Mouse (Mus musculus): ENCODE results near the gene Atxn2.
"Not testable (repeated sequence)": the region's sequence is repeated elsewhere in the genome, so short reads cannot be mapped to it uniquely, and the experiment has no call there.

The Atxn2 gene

GRCm38 (mm10) chr5:121710851-121711173 lies 325 bp upstream of the Atxn2 start:
- peak; percentile 67 for DNase-seq (ENCODE audit: low spot score)

DNA sequence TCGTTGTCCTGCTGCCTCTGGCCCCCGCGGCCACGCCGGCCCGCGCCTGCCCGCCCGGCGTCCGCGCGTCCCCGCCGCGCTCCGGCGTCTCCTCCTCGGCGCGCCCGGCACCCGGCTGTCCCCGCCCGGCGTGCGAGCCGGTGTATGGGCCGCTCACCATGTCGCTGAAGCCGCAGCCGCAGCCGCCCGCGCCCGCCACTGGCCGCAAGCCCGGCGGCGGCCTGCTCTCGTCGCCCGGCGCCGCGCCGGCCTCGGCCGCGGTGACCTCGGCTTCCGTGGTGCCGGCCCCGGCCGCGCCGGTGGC lies 743 bp downstream of the Atxn2 start:
- no peak for DNase-seq (ENCODE audit: low spot score)

GRCm38 (mm10) chr5:121712232-121712933 lies 1.2 kb downstream of the Atxn2 start:
- DNase-seq (ENCODE audit: low spot score), result peak; percentile 54

DNA sequence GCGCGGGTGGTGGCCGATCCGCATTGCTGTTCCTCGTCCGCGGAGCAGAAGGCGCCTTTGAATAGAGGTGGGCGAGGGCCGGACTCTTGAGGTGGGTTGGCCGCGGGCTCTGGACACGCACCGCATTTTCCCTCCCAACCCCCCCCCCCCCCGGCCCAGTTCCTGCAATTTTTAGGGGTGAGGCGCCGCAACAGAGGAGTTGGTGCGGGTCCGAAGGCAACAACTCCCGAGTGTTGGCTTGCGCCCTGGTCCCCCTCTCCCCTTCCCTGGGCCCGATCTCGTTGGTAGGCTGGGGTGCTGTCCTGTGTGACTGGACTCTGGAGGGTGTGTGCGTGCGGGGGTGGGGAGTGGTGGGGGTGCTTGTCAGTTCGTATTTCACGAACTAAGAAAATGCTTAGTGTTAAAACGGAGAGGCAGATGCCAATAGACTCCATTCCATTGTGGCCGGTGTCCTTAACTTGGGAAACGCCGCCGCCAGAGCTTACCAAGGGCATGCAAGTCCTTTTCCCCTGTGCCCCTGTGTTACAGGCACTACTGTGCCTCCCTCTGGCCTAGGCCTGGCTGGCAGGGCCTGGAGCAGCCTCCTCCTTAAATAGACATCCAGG lies 1.9 kb downstream of the Atxn2 start:
- DNase-seq (ENCODE audit: low spot score), result peak; percentile 68

DNA sequence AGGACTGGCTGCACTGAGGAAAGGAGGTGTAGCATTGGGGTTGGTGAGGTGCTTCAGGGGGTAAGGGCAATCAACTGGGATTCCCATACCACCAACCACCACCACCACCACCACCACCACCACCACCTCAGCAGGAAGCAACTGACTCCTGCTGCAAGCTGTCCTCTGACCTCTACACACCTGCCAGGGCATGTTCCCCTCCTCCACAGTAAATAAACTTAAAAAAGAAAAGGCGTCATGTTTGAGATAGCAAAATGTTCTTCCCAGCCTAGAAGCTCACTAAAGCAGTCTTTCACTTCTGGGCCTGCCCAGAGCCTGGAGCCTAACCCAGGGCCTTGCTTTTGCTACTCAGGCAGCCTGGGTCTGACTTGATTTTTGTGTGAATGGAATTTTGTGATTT lies 3.2 kb downstream of the Atxn2 start:
- DNase-seq (ENCODE audit: low spot score), result no peak

GRCm38 (mm10) chr5:121714928-121715327 lies 3.8 kb downstream of the Atxn2 start:
- DNase-seq (ENCODE audit: low spot score), result no peak

- no peak for DNase-seq (ENCODE audit: low spot score)
These were observed 7.3 kb downstream of the Atxn2 start for GRCm38 (mm10) chr5:121718462-121718861.

DNA sequence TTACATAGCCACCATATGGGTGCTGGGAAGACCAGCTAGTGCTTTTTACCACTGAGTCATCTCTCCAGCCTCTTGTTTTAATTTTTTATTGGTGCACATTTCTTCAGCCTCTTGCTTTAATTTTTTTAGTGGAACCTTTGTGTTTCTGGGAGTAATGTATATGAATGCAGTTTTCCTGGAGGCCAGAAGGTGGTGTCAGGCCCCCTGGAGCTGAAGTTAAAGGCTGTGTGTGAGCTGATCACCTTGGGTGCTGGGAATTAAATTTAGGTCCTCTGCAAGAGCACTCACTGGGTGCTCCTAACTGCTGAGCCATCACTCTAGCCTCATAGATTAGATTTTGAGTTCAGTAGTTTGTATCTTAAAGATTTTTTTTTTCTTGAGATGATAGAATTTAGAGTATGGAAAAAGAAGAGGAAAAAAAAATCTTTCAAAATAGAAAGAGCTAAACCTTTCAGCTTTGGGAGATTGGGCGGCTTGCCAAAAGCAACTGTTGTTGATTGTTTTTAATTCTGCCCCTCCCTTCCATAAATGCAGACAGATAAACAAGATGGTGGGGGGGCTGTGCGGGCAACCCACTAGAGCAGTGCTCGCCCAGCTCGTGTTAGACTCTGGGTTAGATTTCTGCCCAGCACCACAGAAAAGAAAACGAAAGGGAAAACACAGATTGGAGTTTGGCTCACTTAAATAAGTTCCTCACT lies 9.9 kb downstream of the Atxn2 start:
- no peak for DNase-seq (ENCODE audit: low spot score)

DNA sequence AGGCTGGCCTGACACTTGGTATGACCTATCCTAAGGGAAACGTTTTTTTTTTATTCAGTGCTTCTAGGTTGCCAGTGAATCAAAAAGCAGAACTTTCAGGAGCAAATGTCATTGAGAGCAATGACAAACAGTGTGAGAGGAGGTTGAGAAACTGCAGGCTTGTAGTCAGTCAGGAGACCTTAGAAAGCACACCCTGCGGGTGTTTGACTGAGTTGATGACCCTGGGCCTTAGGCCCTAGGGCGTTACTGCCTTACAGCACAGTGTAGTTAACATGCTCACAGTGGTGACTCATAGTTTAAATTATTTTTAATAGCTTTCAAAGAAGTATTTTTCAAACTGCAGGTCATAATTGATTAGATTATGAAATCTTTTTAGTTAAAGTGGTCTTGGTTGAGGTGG lies 10.7 kb downstream of the Atxn2 start:
- no peak for DNase-seq (ENCODE audit: low spot score)

- no peak for DNase-seq (ENCODE audit: low spot score)
These were observed 13.5 kb downstream of the Atxn2 start for GRCm38 (mm10) chr5:121724678-121725077.

DNA sequence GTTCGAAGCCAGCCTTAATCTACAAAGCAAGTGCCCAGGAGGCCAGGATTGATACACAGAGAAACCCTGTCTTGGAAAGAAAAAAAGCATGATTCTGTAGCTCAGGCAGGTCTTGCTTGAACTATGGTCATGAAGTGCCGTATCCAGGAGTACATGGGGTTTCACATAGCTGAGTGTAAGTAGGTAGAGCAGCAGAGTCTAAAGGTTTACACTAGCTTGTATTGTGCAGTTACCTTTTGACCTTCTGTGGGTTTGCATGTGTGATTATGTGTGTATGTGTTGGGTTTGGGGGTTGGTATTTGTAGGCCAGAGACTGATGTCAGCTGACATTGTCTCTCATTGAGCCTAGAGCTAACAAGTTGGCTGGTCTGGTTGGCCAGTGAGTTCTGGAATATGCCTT lies 18.9 kb downstream of the Atxn2 start:
- DNase-seq (ENCODE audit: low spot score), result no peak

GRCm38 (mm10) chr5:121736641-121737040 lies 25.5 kb downstream of the Atxn2 start:
- no peak for DNase-seq (ENCODE audit: low spot score)

GRCm38 (mm10) chr5:121738162-121738561 lies 27.0 kb downstream of the Atxn2 start:
- not testable (repeated sequence) for DNase-seq (ENCODE audit: low spot score)

DNA sequence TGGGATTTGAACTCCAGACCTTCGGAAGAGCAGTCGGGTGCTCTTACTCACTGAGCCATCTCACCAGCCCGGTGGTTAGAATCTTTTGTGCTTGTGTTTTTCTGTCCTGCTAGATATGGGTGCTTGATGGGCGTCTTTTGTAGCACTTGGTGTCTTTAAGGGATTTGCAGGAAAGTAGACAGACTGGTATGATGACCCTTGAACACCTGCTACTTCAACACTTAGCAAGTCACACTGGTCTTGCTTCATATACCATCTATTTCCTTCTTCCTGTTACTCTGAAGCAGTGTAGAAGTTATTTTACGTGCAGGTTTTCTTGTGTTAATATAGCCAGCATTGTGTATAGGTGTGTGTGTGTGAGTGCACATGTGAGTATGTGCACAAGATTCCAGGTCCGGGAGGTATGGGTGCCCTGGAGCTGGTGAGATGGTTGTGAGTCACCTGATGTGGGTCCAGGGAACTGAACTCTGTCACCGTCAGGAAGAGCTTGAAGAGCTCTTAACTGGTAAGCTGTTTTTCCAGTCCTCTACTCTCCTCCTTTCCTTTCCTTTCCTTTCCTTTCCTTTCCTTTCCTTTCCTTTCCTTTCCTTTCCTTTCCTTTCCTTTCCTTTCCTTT lies 27.5 kb downstream of the Atxn2 start:
- no peak for DNase-seq (ENCODE audit: low spot score)

GRCm38 (mm10) chr5:121740516-121740915 lies 29.4 kb downstream of the Atxn2 start:
- DNase-seq (ENCODE audit: low spot score), result no peak

DNA sequence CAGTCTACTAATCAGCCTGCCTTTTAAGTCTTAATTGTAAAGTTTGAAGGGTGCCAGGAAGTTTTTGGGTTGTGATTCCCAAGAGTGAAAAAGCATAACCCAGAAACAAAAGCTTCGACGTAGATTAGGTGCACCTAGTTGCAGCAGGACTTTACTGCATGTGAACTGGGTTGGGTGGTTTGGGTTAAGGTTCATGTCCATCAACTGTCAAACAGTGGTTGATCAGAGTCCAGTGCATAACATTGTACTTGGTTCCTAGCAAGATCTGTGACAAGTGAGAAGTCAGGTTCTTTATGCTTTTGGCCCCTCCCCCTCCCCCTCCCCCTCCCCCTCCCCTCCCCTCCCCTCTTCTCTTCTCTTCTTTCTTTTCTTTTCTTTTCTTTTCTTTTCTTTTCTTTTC lies 31.8 kb downstream of the Atxn2 start:
- no peak for DNase-seq (ENCODE audit: low spot score)

DNA sequence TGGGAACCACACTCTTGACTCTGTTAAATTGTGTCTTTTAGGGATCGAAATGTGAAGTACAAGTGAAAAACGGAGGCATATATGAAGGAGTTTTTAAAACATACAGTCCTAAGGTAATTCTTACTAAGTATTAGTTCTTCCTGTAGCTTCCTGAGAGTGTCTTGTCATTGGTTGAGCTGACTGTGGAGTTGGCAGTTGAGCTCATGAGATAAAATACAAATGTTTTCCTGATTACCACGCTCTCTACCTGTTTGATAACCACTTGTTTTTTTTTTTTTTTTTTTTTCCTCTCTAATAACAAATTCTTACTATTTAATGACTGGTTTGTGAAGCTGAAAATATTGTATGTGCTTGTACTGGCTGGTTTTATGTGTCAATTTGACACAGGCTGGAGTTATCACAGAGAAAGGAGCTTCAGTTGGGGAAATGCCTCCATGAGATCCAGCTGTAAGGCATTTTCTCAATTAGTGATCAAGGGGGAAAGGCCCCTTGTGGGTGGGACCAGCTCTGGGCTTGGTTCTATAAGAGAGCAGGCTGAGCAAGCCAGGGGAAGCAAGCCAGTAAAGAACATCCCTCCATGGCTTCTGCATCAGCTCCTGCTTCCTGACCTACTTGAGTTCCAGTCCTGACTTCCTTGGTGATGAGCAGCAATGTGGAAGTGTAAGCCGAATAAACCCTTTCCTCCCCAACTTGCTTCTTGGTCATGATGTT lies 36.9 kb downstream of the Atxn2 start:
- DNase-seq (ENCODE audit: low spot score), result not testable (repeated sequence)

- DNase-seq (ENCODE audit: low spot score), result no peak
These were observed 38.5 kb downstream of the Atxn2 start for GRCm38 (mm10) chr5:121749633-121750032.

- DNase-seq (ENCODE audit: low spot score), result peak; percentile 77
These were observed 46.8 kb downstream of the Atxn2 start for GRCm38 (mm10) chr5:121757900-121758299.

GRCm38 (mm10) chr5:121758341-121758740 lies 47.2 kb downstream of the Atxn2 start:
- no peak for DNase-seq (ENCODE audit: low spot score)

GRCm38 (mm10) chr5:121759921-121760320 lies 48.8 kb downstream of the Atxn2 start:
- no peak for DNase-seq (ENCODE audit: low spot score)

DNA sequence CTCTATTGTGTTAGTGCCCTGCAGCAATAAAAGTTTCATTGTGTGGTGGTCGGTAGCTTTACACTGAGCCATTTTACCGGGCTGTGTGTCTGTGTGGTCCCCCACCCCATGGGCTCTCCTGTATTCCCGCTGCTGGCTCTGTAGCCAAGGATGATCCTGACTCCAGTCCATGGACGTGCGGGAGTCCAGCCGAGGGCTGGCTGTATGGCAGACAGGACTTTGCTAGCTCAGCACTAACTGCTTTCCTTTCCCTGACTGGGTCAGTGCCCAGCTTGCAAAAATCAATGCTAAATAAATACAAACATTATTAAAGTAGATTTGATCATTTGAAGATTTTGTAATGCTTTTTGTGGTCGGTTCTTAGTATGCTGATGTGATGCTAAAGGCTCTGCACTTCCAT lies 50.3 kb downstream of the Atxn2 start:
- DNase-seq (ENCODE audit: low spot score), result no peak

DNA sequence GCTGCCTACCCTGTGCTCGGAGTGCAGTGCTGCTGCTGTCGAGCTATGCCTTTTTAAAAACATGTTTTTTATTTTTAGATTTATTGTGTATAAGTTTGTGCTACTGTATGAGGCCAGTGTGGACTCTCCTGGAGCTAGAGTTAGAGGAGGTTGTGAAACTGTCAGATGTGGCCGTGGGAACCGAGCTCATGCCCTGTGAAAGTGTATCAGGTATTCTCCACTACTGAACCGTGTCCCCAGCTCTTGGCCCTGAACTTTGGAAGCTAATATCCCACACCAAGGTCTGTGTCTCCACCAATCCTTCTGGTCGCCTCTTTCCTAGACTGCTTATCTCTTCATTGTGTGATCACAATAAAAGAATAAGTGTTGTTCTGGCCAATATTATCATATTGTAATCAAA lies 51.8 kb downstream of the Atxn2 start:
- DNase-seq (ENCODE audit: low spot score), result no peak
